ENCODE assay signal across 15 mouse cellular contexts in the genomic region with DNA sequence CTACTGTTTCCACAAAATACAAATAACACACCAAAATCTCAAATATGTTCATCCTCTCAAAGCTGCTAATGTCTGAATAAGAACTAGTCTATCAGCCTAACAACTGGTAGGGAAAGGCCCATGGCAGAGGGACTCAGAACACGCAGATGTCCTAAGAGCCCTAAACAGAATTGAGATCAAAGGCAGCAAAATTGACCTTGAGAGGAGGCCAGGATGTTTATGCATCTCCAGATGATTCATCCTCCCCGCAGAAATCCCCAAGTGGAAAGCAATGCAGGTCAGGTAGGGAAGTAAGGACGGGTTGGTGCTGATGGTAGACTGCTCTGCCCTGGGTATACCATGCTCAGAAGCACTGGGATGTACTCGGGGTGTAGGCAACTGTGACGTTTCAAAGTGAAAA.
DNase-seq lines count a peak whose midpoint lies in the region.
"Had no signal": no experiment of that assay in that cellular context is flagged by ENCODE, and none has a peak within 500 bp of the region (broad histone marks: within the 10 kb centered on the region; RNA-seq: fewer than 3 reads in every experiment).

No protein-coding gene starts in this region.

- DNase-seq in adrenal gland, adult (ENCODE audit: inconsistent age in 2 of 2, low spot score in 1 of 2): peak; percentile 55 to 78
- DNase-seq in adrenal gland, adult 18-20 months (ENCODE audit: low spot score in 2 of 2): no peak
- peak; percentile 34 for DNase-seq in heart, adult 11 months
- no peak for DNase-seq in heart, adult 18-20 months
- DNase-seq in adrenal gland, postnatal 14 days: peak; percentile 46
- DNase-seq in left cerebral cortex, adult 11 months (ENCODE audit: low spot score): no peak
- DNase-seq: cerebellum, adult 18-20 months; cerebellum, adult 9-10 months; cerebellum, postnatal 14 days; gastrocnemius, postnatal 10 days; gastrocnemius, postnatal 36 days; heart, adult 2 months; heart, postnatal 14 days; heart, postnatal 4 days; kidney, adult 18-20 months had no signal

Comparison
In these comparisons a context has a peak if more than half of its experiments do, and no peak if none do; other contexts are left out.
1. DNase-seq: peak in adrenal gland, adult (2 of 2), heart, adult 11 months (single experiment) and adrenal gland, postnatal 14 days (single experiment); none in adrenal gland, adult 18-20 months (0 of 2), heart, adult 18-20 months (0 of 2) and left cerebral cortex, adult 11 months (single experiment).